Mouse (Mus musculus): Measurements from ENCODE around the gene Ppp1r8. TPM values are rescaled to one million over a fixed set of nuclear protein-coding genes. Genes with fewer than 3 reads are reported as not detected.
"Not testable (repeated sequence)": the region's sequence is repeated elsewhere in the genome, so short reads cannot be mapped to it uniquely, and the experiment has no call there.

Ppp1r8 gene
- total and polyA plus RNA-seq, 2 experiments from 2014 or later, result 42.8 to 55.8 TPM

GRCm38 (mm10) chr4:132803876-132804275 lies 39.1 kb downstream of the Ppp1r8 start:
- Histone ChIP-seq H3K36me3 (ENCODE audit: insufficient read depth, low read length) (no peaks in the 10 kb centered on the region), H3K9me3 (ENCODE audit: low read length) (no peaks in the 10 kb centered on the region), H3K27me3 (ENCODE audit: insufficient read depth, low read length) (no peaks in the 10 kb centered on the region), H3K4me2 (ENCODE audit: low read depth, low read length) (no peak overlapping the region), H3K4me3 (ENCODE audit: low read length) (no peak overlapping the region), H3K27ac (no peak overlapping the region), H3K4me1 (ENCODE audit: insufficient read depth, low read length) (no peaks in the 10 kb centered on the region), H3K9ac (replicated peaks; ENCODE audit: low read length) (no peak overlapping the region)
- ATAC-seq, result no peak
- WGBS, result 98% methylated on average over 7 of the region's 7 CpGs
- no peak for DNase-seq (ENCODE audit: low spot score)
- TF ChIP-seq CTCF (IDR thresholded peaks at IDR 0.05; ENCODE audit: low read depth), result no peak

DNA sequence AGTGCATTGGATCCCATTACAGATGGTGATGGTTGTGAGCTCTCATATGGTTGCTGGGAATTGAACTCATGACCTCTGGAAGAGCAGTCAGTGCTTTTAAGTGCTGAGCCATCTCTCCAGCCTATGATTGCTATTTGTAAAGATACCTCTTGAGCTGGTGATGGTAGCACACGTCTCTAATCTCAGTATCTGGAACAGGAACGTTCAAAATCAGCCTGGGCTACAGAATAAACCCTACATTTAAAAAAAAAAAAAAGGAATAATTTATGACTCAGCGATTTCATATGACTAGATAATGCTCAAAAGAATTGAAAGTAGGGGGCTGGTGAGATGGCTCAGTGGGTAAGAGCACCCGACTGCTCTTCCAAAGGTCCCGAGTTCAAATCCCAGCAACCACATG lies 39.8 kb downstream of the Ppp1r8 start:
- Histone ChIP-seq H3K9me3 (ENCODE audit: low read length) (no peaks in the 10 kb centered on the region), H3K27ac (no peak overlapping the region), H3K36me3 (ENCODE audit: insufficient read depth, low read length) (no peaks in the 10 kb centered on the region), H3K4me3 (ENCODE audit: low read length) (no peak overlapping the region), H3K9ac (replicated peaks; ENCODE audit: low read length) (no peak overlapping the region), H3K4me1 (ENCODE audit: insufficient read depth, low read length) (no peaks in the 10 kb centered on the region), H3K4me2 (ENCODE audit: low read depth, low read length) (no peak overlapping the region), H3K27me3 (ENCODE audit: insufficient read depth, low read length) (no peaks in the 10 kb centered on the region)
- no peak for ATAC-seq
- TF ChIP-seq CTCF (IDR thresholded peaks at IDR 0.05; ENCODE audit: low read depth), result no peak
- 87% methylated on average over 5 of the region's 5 CpGs for WGBS
- no peak for DNase-seq (ENCODE audit: low spot score)

DNA sequence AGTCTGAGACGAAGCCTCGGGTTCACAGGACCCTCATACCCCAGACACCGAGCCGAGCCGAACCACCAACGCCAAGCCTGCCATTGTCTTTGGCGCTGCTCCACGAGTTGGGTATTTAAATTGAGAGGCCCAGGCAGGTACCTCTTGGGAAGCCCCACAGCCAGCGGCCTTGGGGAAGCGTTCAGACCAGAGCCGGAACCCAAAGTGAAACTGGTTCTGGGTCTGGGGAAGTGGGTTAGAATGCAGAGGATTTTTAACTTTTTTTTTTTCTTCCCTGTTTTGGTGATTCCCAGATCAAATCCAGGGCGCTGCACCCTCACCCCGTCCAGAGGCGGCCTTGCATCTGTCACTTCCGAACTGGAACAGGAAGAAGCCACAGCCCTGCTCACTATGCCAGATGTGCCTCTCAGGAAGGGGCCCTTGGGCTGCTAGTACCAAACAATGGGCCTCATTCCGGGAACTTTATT lies 40.8 kb downstream of the Ppp1r8 start:
- ATAC-seq, result no peak
- no peaks in the 10 kb centered on the region for H3K27me3 ChIP-seq (ENCODE audit: insufficient read depth, low read length)
- H3K27ac ChIP-seq, result no peak overlapping the region
- H3K4me2 ChIP-seq (ENCODE audit: low read depth, low read length), result no peak overlapping the region
- H3K36me3 ChIP-seq (ENCODE audit: insufficient read depth, low read length), result no peaks in the 10 kb centered on the region
- H3K9ac ChIP-seq (replicated peaks; ENCODE audit: low read length), result no peak overlapping the region
- no peak for TF ChIP-seq CTCF (IDR thresholded peaks at IDR 0.05; ENCODE audit: low read depth)
- no peaks in the 10 kb centered on the region for H3K9me3 ChIP-seq (ENCODE audit: low read length)
- WGBS, result 64% methylated on average over 16 of the region's 16 CpGs
- H3K4me3 ChIP-seq (ENCODE audit: low read length), result no peak overlapping the region
- DNase-seq (ENCODE audit: low spot score), result no peak
- no peaks in the 10 kb centered on the region for H3K4me1 ChIP-seq (ENCODE audit: insufficient read depth, low read length)

DNA sequence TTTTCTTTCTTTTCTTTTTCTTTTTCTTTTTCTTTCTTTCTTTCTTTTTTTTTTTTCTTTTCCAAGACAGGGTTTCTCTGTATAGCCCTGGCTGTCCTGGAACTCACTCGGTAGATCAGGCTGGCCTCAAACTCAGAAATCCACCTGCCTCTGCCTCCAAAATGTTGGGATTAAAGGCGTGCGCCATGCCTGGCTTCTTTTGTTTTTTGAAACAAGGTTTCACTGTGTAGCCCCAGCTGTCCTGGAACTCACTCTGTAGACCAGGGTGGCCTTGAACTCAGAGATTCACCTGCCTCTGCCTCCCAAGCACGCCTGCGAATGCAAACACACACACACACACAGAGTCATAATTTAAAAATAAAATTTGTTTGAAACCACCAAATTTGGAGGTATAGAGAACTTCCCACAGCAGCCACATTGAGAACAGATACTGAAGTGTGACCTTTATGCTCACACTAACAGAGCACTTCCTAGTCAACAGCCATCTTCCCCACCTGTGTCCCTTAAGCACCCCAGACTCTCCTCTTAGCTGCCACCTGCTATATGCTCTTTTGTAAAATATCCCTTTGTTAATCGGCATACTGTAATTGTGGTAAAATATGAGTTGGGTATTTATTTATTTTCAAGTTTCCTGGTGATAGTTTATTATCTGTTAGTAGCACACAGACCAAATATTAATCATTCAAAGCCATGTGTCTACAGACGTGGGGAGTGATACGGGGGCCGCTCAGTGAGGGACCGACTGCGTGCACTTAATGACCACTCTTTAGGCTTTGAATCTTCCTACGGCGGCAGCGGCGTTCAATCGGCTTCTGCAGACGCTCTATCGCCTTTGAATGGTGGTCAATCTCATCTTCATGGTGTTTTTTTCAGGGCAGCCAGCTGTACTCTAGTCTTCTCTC lies 41.5 kb downstream of the Ppp1r8 start:
- Histone ChIP-seq H3K27ac (no peak overlapping the region), H3K9me3 (ENCODE audit: low read length) (no peaks in the 10 kb centered on the region), H3K4me3 (ENCODE audit: low read length) (no peak overlapping the region), H3K36me3 (ENCODE audit: insufficient read depth, low read length) (no peaks in the 10 kb centered on the region), H3K9ac (replicated peaks; ENCODE audit: low read length) (no peak overlapping the region), H3K4me2 (ENCODE audit: low read depth, low read length) (no peak overlapping the region), H3K27me3 (ENCODE audit: insufficient read depth, low read length) (no peaks in the 10 kb centered on the region), H3K4me1 (ENCODE audit: insufficient read depth, low read length) (no peaks in the 10 kb centered on the region)
- ATAC-seq (no peak), DNase-seq (ENCODE audit: low spot score) (no peak)
- no peak for TF ChIP-seq CTCF (IDR thresholded peaks at IDR 0.05; ENCODE audit: low read depth)
- 89% methylated on average over 18 of the region's 18 CpGs for WGBS

GRCm38 (mm10) chr4:132799845-132800244 lies 43.1 kb downstream of the Ppp1r8 start:
- Histone ChIP-seq H3K4me3 (ENCODE audit: low read length) (no peak overlapping the region), H3K27ac (no peak overlapping the region), H3K4me2 (ENCODE audit: low read depth, low read length) (no peak overlapping the region), H3K36me3 (ENCODE audit: insufficient read depth, low read length) (no peaks in the 10 kb centered on the region), H3K9ac (replicated peaks; ENCODE audit: low read length) (no peak overlapping the region), H3K4me1 (ENCODE audit: insufficient read depth, low read length) (0 out of 2 replicates have a peak, but pooled peaks cover 3% of the 10 kb centered on the region), H3K27me3 (ENCODE audit: insufficient read depth, low read length) (peaks cover 7% of the 10 kb centered on the region; the same call in 1 of the 2 replicates), H3K9me3 (ENCODE audit: low read length) (no peaks in the 10 kb centered on the region)
- DNase-seq (ENCODE audit: low spot score) (no peak), ATAC-seq (no peak)
- 93% methylated on average over 4 of the region's 4 CpGs for WGBS
- TF ChIP-seq CTCF (IDR thresholded peaks at IDR 0.05; ENCODE audit: low read depth), result no peak

- H3K9ac ChIP-seq (replicated peaks; ENCODE audit: low read length); H3K4me2 ChIP-seq (ENCODE audit: low read depth, low read length); H3K4me3 ChIP-seq (ENCODE audit: low read length); DNase-seq (ENCODE audit: low spot score); H3K4me1 ChIP-seq (ENCODE audit: insufficient read depth, low read length); H3K9me3 ChIP-seq (ENCODE audit: low read length); H3K27ac ChIP-seq; ATAC-seq; H3K36me3 ChIP-seq (ENCODE audit: insufficient read depth, low read length); H3K27me3 ChIP-seq (ENCODE audit: insufficient read depth, low read length): not testable (repeated sequence)
- WGBS, result 90% methylated on average over 3 of the region's 3 CpGs
These were observed 44.3 kb downstream of the Ppp1r8 start for GRCm38 (mm10) chr4:132798666-132799065.

GRCm38 (mm10) chr4:132798028-132798427 lies 44.9 kb downstream of the Ppp1r8 start:
- WGBS, result 68% methylated on average over 4 of the region's 4 CpGs
- peaks cover 9% of the 10 kb centered on the region; the same call in 1 of the 2 replicates for H3K27me3 ChIP-seq (ENCODE audit: insufficient read depth, low read length)

More at GRCm38 (mm10) chr4:132798028-132798427, 44.9 kb downstream of the Ppp1r8 start:
- Histone ChIP-seq H3K27ac (no peak overlapping the region), H3K4me2 (ENCODE audit: low read depth, low read length) (no peak overlapping the region), H3K36me3 (ENCODE audit: insufficient read depth, low read length) (no peaks in the 10 kb centered on the region), H3K4me1 (ENCODE audit: insufficient read depth, low read length) (0 out of 2 replicates have a peak, but pooled peaks cover 3% of the 10 kb centered on the region), H3K4me3 (ENCODE audit: low read length) (no peak overlapping the region), H3K9ac (replicated peaks; ENCODE audit: low read length) (no peak overlapping the region), H3K9me3 (ENCODE audit: low read length) (no peaks in the 10 kb centered on the region)
- ATAC-seq (no peak), DNase-seq (ENCODE audit: low spot score) (no peak)
- no peak for TF ChIP-seq CTCF (IDR thresholded peaks at IDR 0.05; ENCODE audit: low read depth)
